In the genomic region with DNA sequence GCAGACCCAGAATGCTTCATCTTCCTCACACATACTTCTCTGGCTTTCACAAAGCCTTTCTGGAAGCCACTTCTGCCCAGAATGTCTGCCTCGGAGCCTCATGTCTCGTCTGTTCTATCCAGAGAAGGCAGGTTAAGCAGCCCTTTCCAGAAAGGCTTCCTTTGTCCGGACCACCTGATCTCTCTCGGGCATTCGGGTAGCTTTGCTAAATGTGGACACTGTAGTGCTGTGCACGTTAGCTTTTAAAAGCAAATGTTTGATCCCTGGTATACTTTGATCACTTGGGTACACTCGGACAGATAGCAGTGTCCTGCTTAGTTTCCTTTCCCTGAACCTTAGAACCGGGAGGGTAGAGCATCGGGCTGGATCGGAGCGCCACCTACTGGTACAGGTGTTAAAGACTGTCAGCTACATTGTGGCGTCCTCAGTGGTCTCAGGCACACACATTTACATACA, we compare ENCODE assay signal across 8 mouse cellular contexts. TPM values are rescaled to one million over a fixed set of nuclear protein-coding genes. Genes with fewer than 3 reads are reported as not detected.
DNase-seq lines count a peak whose midpoint lies in the region; ATAC-seq and TF ChIP-seq lines count a peak whose summit lies in the region.

No protein-coding gene starts in this region.

- no peaks in the 10 kb centered on the region for H3K27me3 ChIP-seq in embryonic facial prominence, embryonic 15.5 days
- no peaks in the 10 kb centered on the region for H3K27me3 ChIP-seq in heart, embryonic 10.5 days (ENCODE audit: insufficient read depth, poor library complexity, severe bottlenecking)
- no peaks in the 10 kb centered on the region for H3K27me3 ChIP-seq in kidney, embryonic 14.5 days (ENCODE audit: control insufficient read depth, insufficient read depth, low read length)
- H3K27me3 ChIP-seq in limb, embryonic 15.5 days, result peaks cover 5% of the 10 kb centered on the region; the same call in 1 of the 2 replicates
- no peaks in the 10 kb centered on the region for H3K27me3 ChIP-seq in midbrain, postnatal 0 days (ENCODE audit: insufficient read depth, low read length)

- peak; percentile 82 to 83 for DNase-seq in B cell, adult 2 months
- peak; percentile 92 for DNase-seq in heart, embryonic 10.5 days (ENCODE audit: low spot score)
- DNase-seq in midbrain, postnatal 0 days (ENCODE audit: low spot score), result peak; percentile 92
- DNase-seq in spleen, postnatal 10 days (ENCODE audit: low spot score in 2 of 2), result peak; percentile 88 to 94

- H3K27ac ChIP-seq in bone marrow macrophage, adult 2 months (ENCODE audit: insufficient read depth, low read depth, low read length), result no peak overlapping the region
- H3K27ac ChIP-seq in embryonic facial prominence, embryonic 15.5 days (replicated peaks), result no peak overlapping the region
- H3K27ac ChIP-seq in heart, embryonic 10.5 days, result peak overlapping the region; percentile 81
- no peak overlapping the region for H3K27ac ChIP-seq in kidney, embryonic 14.5 days (ENCODE audit: low read depth, low read length)
- no peak overlapping the region for H3K27ac ChIP-seq in limb, embryonic 15.5 days
- no peak overlapping the region for H3K27ac ChIP-seq in midbrain, postnatal 0 days (ENCODE audit: low read depth, low read length)

- peak; percentile 94 for TF ChIP-seq CTCF in bone marrow macrophage, adult 2 months (IDR thresholded peaks at IDR 0.05; ENCODE audit: low read depth, low read length)
- TF ChIP-seq CTCF in midbrain, postnatal 0 days (IDR thresholded peaks at IDR 0.05), result peak; percentile 95

- peak overlapping the region; percentile 52 for H3K4me2 ChIP-seq in embryonic facial prominence, embryonic 15.5 days (replicated peaks)
- peak overlapping the region; percentile 49 for H3K4me2 ChIP-seq in kidney, embryonic 14.5 days (replicated peaks; ENCODE audit: low read depth, low read length)
- H3K4me2 ChIP-seq in limb, embryonic 15.5 days, result peak overlapping the region; percentile 48
- peak overlapping the region; percentile 49 for H3K4me2 ChIP-seq in midbrain, postnatal 0 days (ENCODE audit: low read depth, low read length, poor library complexity, severe bottlenecking)

- no peak overlapping the region for H3K9ac ChIP-seq in embryonic facial prominence, embryonic 15.5 days
- peak overlapping the region; percentile 44; the same call in 1 of the 2 replicates for H3K9ac ChIP-seq in kidney, embryonic 14.5 days (ENCODE audit: low read depth, low read length)
- no peak overlapping the region for H3K9ac ChIP-seq in limb, embryonic 15.5 days
- peak overlapping the region; percentile 40 for H3K9ac ChIP-seq in midbrain, postnatal 0 days (replicated peaks; ENCODE audit: low read length, poor library complexity, severe bottlenecking)

- ATAC-seq in embryonic facial prominence, embryonic 15.5 days (ENCODE audit: insufficient number of reproducible peaks, low FRiP score, low TSS enrichment, low read depth), result peak; percentile 82
- peak; percentile 80 for ATAC-seq in kidney, embryonic 14.5 days (ENCODE audit: low FRiP score, low TSS enrichment)
- peak; percentile 80 for ATAC-seq in limb, embryonic 15.5 days (ENCODE audit: insufficient number of reproducible peaks, low FRiP score, low TSS enrichment, low read depth)
- ATAC-seq in midbrain, postnatal 0 days (ENCODE audit: low FRiP score), result peak; percentile 79

- peak overlapping the region; percentile 41 for H3K4me3 ChIP-seq in bone marrow macrophage, adult 2 months (ENCODE audit: insufficient read depth, low read length)
- peak overlapping the region; percentile 39 for H3K4me3 ChIP-seq in embryonic facial prominence, embryonic 15.5 days (replicated peaks)
- peak overlapping the region; percentile 53 for H3K4me3 ChIP-seq in heart, embryonic 10.5 days
- peak overlapping the region; percentile 26 for H3K4me3 ChIP-seq in kidney, embryonic 14.5 days (ENCODE audit: low read length)
- peak overlapping the region; percentile 37 for H3K4me3 ChIP-seq in limb, embryonic 15.5 days
- peak overlapping the region; percentile 27 for H3K4me3 ChIP-seq in midbrain, postnatal 0 days (ENCODE audit: low read depth, low read length)

- TF ChIP-seq POLR2A in bone marrow macrophage, adult 2 months (IDR thresholded peaks at IDR 0.05; ENCODE audit: borderline replicate concordance, low read depth, low read length), result no peak

- no peaks in the 10 kb centered on the region for H3K4me1 ChIP-seq in bone marrow macrophage, adult 2 months (ENCODE audit: control insufficient read depth, insufficient read depth, low read length)
- H3K4me1 ChIP-seq in embryonic facial prominence, embryonic 15.5 days, result peaks cover 4% of the 10 kb centered on the region
- H3K4me1 ChIP-seq in heart, embryonic 10.5 days, result peaks cover 13% of the 10 kb centered on the region
- no peaks in the 10 kb centered on the region for H3K4me1 ChIP-seq in kidney, embryonic 14.5 days (ENCODE audit: control insufficient read depth, insufficient read depth, low read length)
- H3K4me1 ChIP-seq in limb, embryonic 15.5 days, result no peaks in the 10 kb centered on the region
- H3K4me1 ChIP-seq in midbrain, postnatal 0 days (ENCODE audit: insufficient read depth, low read length), result no peaks in the 10 kb centered on the region; the same call in 1 of the 2 replicates

- WGBS in embryonic facial prominence, embryonic 15.5 days, result 8% methylated on average over 12 of the region's 12 CpGs
- 14% methylated on average over 12 of the region's 12 CpGs for WGBS in heart, embryonic 10.5 days
- 14% methylated on average over 12 of the region's 12 CpGs for WGBS in kidney, embryonic 14.5 days
- WGBS in limb, embryonic 15.5 days, result 8% methylated on average over 12 of the region's 12 CpGs
- 6% methylated on average over 12 of the region's 12 CpGs for WGBS in midbrain, postnatal 0 days

- H3K9me3 ChIP-seq in embryonic facial prominence, embryonic 15.5 days (replicated peaks), result no peaks in the 10 kb centered on the region
- H3K9me3 ChIP-seq in heart, embryonic 10.5 days, result no peaks in the 10 kb centered on the region
- H3K9me3 ChIP-seq in kidney, embryonic 14.5 days (ENCODE audit: control insufficient read depth, low read length), result no peaks in the 10 kb centered on the region
- no peaks in the 10 kb centered on the region for H3K9me3 ChIP-seq in limb, embryonic 15.5 days
- no peaks in the 10 kb centered on the region for H3K9me3 ChIP-seq in midbrain, postnatal 0 days (ENCODE audit: low read length)

- H3K36me3 ChIP-seq in embryonic facial prominence, embryonic 15.5 days, result no peaks in the 10 kb centered on the region
- no peaks in the 10 kb centered on the region for H3K36me3 ChIP-seq in heart, embryonic 10.5 days
- no peaks in the 10 kb centered on the region for H3K36me3 ChIP-seq in kidney, embryonic 14.5 days (ENCODE audit: control insufficient read depth, insufficient read depth, low read length)
- H3K36me3 ChIP-seq in limb, embryonic 15.5 days, result no peaks in the 10 kb centered on the region
- H3K36me3 ChIP-seq in midbrain, postnatal 0 days (ENCODE audit: insufficient read depth, low read length), result no peaks in the 10 kb centered on the region

RNA-seq across cellular contexts. Expression of gene Mns1, which starts 29.7 kb away (rescaled TPM):
- 3.8 and 7.3 TPM in 2 replicates for polyA plus RNA-seq in bone marrow macrophage, adult 2 months (2012; ENCODE audit: insufficient read depth, insufficient read length, missing spikeins)
- 25.7 and 34.4 TPM in 2 replicates for polyA plus RNA-seq in embryonic facial prominence, embryonic 15.5 days (2015; fragmentation: Nextera tagmentation; extraction: Ambion mirVana)
- polyA plus RNA-seq in heart, embryonic 10.5 days (2016; fragmentation: Nextera tagmentation; extraction: Ambion mirVana), result 22.0 and 34.1 TPM in 2 replicates
- polyA plus RNA-seq in kidney, embryonic 14.5 days (2014; fragmentation: Nextera tagmentation; extraction: Ambion mirVana), result 37.4 and 42.3 TPM in 2 replicates
- 18.7 and 18.9 TPM in 2 replicates for polyA plus RNA-seq in limb, embryonic 15.5 days (2015; fragmentation: Nextera tagmentation; extraction: Ambion mirVana)
- 1.1 and 3.1 TPM in 2 replicates for total RNA-seq in midbrain, postnatal 0 days (2014; rRNA removed)
- 2.6 and 3.1 TPM in 2 replicates for polyA plus RNA-seq in midbrain, postnatal 0 days (2015; fragmentation: Nextera tagmentation; extraction: Ambion mirVana)

Comparison
In these comparisons a context has a peak if more than half of its experiments do, and no peak if none do; other contexts are left out.
1. H3K9ac ChIP-seq: peak in kidney, embryonic 14.5 days (single experiment) and midbrain, postnatal 0 days (single experiment); none in embryonic facial prominence, embryonic 15.5 days (single experiment) and limb, embryonic 15.5 days (single experiment).
2. Peak in every context shown above with its lines, with median percentiles within 50 percentile points of each other: DNase-seq, H3K4me3 ChIP-seq, ATAC-seq and H3K4me2 ChIP-seq.